Mouse (Mus musculus): ENCODE measurements at regions not wholly inside any gene's neighbourhood (a gene's known extent, or its start where the extent isn't known, plus 50 kb on each side); places are given as distances from the start of the nearest gene placed in this dataset.

GRCm38 (mm10) chr1:177517934-177518610 lies 75.9 kb downstream of the Zbtb18 start:
- no peak for TF ChIP-seq CTCF (conservative IDR thresholded peaks at IDR 0.05; ENCODE audit: low read length)
- TF ChIP-seq NANOG (IDR thresholded peaks at IDR 0.05; ENCODE audit: borderline replicate concordance, low read length), result no peak
- no peak for TF ChIP-seq POU5F1 (IDR thresholded peaks at IDR 0.05; ENCODE audit: borderline replicate concordance, low read length)

Measured in E14TG2a.4 (cell line).